Mouse (Mus musculus): Measurements from ENCODE around the gene Mpc1.

GRCm38 (mm10) chr17:8340407-8341359 is 58.0 kb downstream of the Mpc1 start:
- TF ChIP-seq CTCF (IDR thresholded peaks at IDR 0.05; ENCODE audit: control insufficient read depth, insufficient read depth, insufficient read length): no peak
- no peak for TF ChIP-seq MYOD1 (IDR thresholded peaks at IDR 0.05; ENCODE audit: control insufficient read depth, insufficient read length, low read depth)
- TF ChIP-seq MYOG (IDR thresholded peaks at IDR 0.05; ENCODE audit: control insufficient read depth, extremely low read depth, insufficient read length): no peak
- no peak for TF ChIP-seq USF1 (IDR thresholded peaks at IDR 0.05; ENCODE audit: low read depth)
- TF ChIP-seq CEBPB (IDR thresholded peaks at IDR 0.05; ENCODE audit: low read depth): no peak
- TF ChIP-seq MAX (IDR thresholded peaks at IDR 0.05): no peak
- TF ChIP-seq FOSL1 (IDR thresholded peaks at IDR 0.05; ENCODE audit: insufficient read depth, low read length, poor library complexity, severe bottlenecking): no peak

Measured in C2C12 (cell line).